Mouse (Mus musculus): ENCODE results near the gene Tap1. TPM values are rescaled to one million over a fixed set of nuclear protein-coding genes. Genes with fewer than 3 reads are reported as not detected.
"Not testable (repeated sequence)": the region's sequence is repeated elsewhere in the genome, so short reads cannot be mapped to it uniquely, and the experiment has no call there.

Gene Tap1
- total RNA-seq, 2 experiments from 2014 or later = 12.1 to 13.3 TPM

- no peak for ATAC-seq (replicated peaks; ENCODE audit: low FRiP score, poor library complexity, severe bottlenecking)
These were observed 14.2 kb downstream of the Tap1 start for GRCm38 (mm10) chr17:34201506-34202055.

GRCm38 (mm10) chr17:34202760-34203442 is 15.5 kb downstream of the Tap1 start:
- ATAC-seq (replicated peaks; ENCODE audit: low FRiP score, poor library complexity, severe bottlenecking) = no peak

- ATAC-seq (replicated peaks; ENCODE audit: low FRiP score, poor library complexity, severe bottlenecking) = no peak
These were observed 16.1 kb downstream of the Tap1 start, which contains the start of gene Tap2 for GRCm38 (mm10) chr17:34203444-34203843. Gene Tap2, plus strand, starts transcription at chr17:34203527.

DNA sequence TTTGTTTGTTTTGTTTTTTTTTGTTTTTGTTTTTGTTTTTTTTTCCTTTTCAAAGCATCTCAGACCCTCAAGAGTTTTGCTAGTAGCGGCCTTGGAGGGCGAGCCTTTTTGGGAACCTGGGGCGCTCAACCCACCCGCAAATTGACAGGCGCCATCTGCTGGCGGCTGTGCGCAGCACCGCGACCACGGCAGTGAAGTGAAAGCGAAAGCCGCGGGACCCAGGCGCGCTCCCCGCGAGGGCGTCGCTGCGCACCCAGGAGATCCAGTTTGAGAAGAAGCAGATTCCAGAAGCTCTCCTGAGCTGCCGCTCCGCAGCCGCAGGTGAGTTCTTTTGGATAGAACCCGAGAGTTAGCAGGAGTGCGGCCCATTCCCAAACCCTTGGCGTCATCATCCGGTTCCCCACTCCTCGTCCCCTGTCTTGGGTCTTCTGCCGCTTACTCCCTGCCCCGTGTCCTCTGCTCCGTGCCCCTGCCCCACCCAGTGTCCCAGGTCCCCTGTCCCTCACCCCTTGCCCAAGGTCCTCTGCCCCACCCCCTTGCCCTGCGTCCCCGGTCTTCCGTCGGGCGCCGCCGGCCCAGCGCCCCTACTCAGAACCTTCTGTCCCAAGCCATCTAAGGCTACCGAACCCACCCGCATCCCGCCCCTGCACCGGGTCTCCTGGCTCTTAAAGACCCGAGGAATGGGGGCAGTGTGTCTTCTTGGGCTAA is 17.1 kb downstream of the Tap1 start:
- peak; percentile 81 for ATAC-seq (replicated peaks; ENCODE audit: low FRiP score, poor library complexity, severe bottlenecking)

DNA sequence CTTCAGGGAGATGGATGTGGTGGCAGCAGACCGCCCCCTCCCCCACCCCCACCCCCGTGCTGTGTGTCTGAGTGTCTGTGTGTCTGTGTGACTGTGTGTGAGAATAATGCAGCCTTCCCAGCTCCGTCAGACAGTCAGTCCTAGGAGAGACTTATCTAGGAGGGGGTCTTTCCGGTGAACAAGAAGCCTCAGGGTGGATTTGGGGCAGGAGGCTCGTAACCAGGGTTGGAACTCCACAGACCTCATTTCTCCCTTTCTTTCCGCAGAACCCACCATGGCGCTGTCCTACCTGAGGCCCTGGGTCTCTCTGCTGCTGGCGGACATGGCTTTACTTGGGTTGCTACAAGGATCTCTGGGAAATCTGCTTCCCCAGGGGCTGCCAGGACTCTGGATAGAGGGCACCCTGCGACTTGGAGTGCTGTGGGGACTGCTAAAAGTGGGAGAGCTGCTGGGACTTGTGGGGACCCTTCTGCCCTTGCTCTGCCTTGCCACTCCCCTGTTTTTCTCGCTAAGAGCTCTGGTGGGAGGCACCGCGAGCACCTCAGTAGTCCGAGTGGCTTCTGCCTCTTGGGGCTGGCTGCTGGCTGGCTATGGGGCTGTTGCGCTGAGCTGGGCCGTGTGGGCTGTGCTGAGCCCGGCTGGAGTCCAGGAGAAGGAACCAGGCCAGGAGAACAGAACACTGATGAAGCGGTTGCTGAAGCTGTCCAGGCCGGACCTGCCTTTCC is 17.8 kb downstream of the Tap1 start:
- peak; percentile 45 for ATAC-seq (replicated peaks; ENCODE audit: low FRiP score, poor library complexity, severe bottlenecking)

GRCm38 (mm10) chr17:34205746-34206176 is 18.4 kb downstream of the Tap1 start:
- ATAC-seq (replicated peaks; ENCODE audit: low FRiP score, poor library complexity, severe bottlenecking) = peak; percentile 78

- ATAC-seq (replicated peaks; ENCODE audit: low FRiP score, poor library complexity, severe bottlenecking) = no peak
These were observed 19.4 kb downstream of the Tap1 start for GRCm38 (mm10) chr17:34206731-34207130.

- no peak for ATAC-seq (replicated peaks; ENCODE audit: low FRiP score, poor library complexity, severe bottlenecking)
These were observed 20.1 kb downstream of the Tap1 start for GRCm38 (mm10) chr17:34207456-34207855.

DNA sequence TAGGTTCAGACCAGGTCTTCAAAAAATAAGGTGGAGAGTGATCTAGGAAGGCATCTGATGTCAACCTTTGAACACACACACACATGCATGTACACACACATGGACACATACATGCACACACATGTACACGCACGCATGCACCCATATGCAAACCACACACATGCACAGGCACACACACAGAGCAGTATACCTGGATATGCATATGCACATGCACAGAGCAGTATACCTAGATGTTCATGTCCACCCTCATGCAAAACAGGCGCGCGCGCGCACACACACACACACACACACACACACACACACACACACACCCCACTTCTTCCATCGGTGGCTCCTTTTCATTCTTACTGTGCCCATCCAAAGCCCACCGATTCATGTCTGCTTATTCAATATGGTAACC is 20.5 kb downstream of the Tap1 start:
- no peak for ATAC-seq (replicated peaks; ENCODE audit: low FRiP score, poor library complexity, severe bottlenecking)

GRCm38 (mm10) chr17:34208421-34208820 is 21.1 kb downstream of the Tap1 start:
- no peak for ATAC-seq (replicated peaks; ENCODE audit: low FRiP score, poor library complexity, severe bottlenecking)

GRCm38 (mm10) chr17:34209680-34210079 is 22.3 kb downstream of the Tap1 start:
- no peak for ATAC-seq (replicated peaks; ENCODE audit: low FRiP score, poor library complexity, severe bottlenecking)

- ATAC-seq (replicated peaks; ENCODE audit: low FRiP score, poor library complexity, severe bottlenecking) = 0 out of 2 replicates have a peak, but pooled peaks have one; percentile 45
These were observed 23.2 kb downstream of the Tap1 start for GRCm38 (mm10) chr17:34210599-34210998.

DNA sequence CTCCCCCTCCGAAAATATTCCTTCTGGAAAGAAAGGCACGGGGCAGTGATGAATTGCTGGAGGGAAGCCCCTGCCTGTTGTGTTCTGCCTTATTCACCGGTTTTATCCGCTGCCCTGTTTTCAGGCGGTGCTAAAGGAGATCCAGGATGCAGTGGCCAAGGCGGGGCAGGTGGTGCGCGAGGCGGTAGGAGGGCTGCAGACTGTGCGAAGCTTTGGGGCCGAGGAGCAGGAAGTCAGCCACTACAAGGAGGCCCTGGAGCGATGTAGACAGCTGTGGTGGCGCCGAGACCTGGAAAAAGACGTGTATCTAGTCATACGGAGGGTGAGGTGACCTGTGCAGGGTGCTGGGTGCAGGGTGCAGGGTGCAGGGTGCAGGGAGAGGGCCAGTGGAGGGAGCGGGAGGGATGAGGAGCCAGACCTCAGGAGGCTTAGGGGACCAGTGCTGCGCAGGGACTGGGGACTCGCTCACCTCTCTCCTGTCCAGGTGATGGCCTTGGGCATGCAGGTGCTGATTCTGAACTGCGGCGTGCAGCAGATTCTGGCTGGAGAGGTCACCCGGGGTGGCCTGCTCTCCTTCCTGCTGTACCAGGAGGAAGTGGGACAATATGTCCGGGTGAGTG is 24.5 kb downstream of the Tap1 start:
- no peak for ATAC-seq (replicated peaks; ENCODE audit: low FRiP score, poor library complexity, severe bottlenecking)

- ATAC-seq (replicated peaks; ENCODE audit: low FRiP score, poor library complexity, severe bottlenecking) = no peak
These were observed 26.6 kb downstream of the Tap1 start for GRCm38 (mm10) chr17:34213936-34214335.

DNA sequence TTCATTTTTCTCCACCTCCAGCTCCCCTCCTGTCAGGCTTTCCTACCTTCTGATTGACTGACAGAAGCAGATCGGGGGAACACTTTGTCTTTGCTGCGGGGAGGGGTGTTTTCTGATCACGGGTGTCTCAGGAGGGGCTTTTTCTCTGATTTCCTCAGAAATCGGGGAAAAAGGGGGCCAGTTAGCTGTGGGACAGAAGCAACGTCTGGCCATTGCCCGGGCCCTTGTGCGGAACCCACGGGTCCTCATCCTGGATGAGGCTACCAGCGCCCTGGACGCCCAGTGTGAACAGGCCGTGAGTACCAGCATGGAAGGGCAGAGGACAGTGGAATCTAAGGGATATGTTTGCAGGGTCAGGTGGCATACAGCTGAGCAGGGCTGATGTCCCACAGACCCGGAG is 27.8 kb downstream of the Tap1 start:
- ATAC-seq (replicated peaks; ENCODE audit: low FRiP score, poor library complexity, severe bottlenecking) = no peak

GRCm38 (mm10) chr17:34217216-34217928 is 30.0 kb downstream of the Tap1 start:
- ATAC-seq (replicated peaks; ENCODE audit: low FRiP score, poor library complexity, severe bottlenecking) = no peak

- no peak for ATAC-seq (replicated peaks; ENCODE audit: low FRiP score, poor library complexity, severe bottlenecking)
These were observed 30.6 kb downstream of the Tap1 start for GRCm38 (mm10) chr17:34217986-34218385.

DNA sequence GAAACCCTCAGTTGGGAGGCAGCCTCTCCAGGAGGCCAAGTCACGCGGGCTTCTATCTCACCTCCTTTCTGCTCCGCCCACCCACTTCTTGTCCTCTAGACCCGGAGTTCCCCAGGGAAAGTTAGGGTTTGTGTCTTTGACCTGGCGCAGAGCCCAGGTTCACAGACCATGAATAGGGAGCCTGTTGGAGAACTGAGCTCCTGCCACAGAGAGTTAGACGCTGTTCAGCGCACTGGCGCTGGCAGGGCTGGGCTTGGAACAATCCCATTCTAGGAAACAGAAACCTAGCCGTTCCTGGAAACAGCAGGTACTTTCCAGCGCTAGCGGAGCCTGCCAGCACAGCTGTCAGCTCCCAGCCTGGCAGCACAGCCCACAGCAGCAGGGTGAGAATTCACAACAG is 31.3 kb downstream of the Tap1 start:
- ATAC-seq (replicated peaks; ENCODE audit: low FRiP score, poor library complexity, severe bottlenecking) = no peak

- not testable (repeated sequence) for ATAC-seq (replicated peaks; ENCODE audit: low FRiP score, poor library complexity, severe bottlenecking)
These were observed 31.7 kb downstream of the Tap1 start for GRCm38 (mm10) chr17:34219096-34219495.

All from erythroblast, adult 5-6 weeks (primary cell).